Mouse (Mus musculus): ENCODE data around the gene Rngtt. TPM values are rescaled to one million over a fixed set of nuclear protein-coding genes. Genes with fewer than 3 reads are reported as not detected.
"Not testable (repeated sequence)": the region's sequence is repeated elsewhere in the genome, so short reads cannot be mapped to it uniquely, and the experiment has no call there.

The Rngtt gene
- 10 to 100 TPM; 20.3 to 20.7 TPM for total RNA-seq (2021)
- long read RNA-seq, full-length matches to known transcripts, result 7 of 11 reads
- long read RNA-seq, partial matches to known transcripts, result 1 of 11 reads
- long read RNA-seq, other reads (novel, unspliced or antisense), result 3 of 11 reads

GRCm38 (mm10) chr4:33309764-33310757, at the start of gene Rngtt:
Gene Rngtt (plus strand): TSS chr4:33310311.
- peak; percentile 93 to 95 for DNase-seq (ENCODE audit: low spot score in 2 of 2)

- no peak for DNase-seq (ENCODE audit: low spot score in 2 of 2)
These were observed 49.8 kb upstream of the Rngtt start for GRCm38 (mm10) chr4:33260311-33260710.

DNA sequence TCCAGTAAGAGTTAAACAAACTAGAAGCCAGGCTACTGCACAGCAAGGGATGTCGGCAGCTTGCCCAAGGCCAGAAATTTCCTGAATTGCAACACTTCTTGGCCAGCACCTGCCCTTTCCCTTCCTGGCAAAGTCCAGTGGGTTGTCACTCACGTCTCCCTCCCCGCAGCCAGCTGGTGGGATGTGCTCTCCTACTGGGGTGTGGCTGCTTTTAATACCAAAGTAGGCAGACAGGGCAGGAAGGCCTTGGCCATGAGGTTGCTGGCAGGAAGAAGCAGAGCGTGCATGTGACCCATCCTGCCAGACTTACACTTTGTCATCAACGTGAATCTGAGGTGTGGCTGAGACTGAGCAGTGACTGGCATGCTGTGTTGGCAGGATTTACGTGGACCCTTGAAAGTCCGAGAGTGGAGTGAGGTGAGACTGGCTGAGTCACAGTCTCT, 48.8 kb upstream of the Rngtt start:
- peak; percentile 55 to 65 for DNase-seq (ENCODE audit: low spot score in 2 of 2)

- no peak for DNase-seq (ENCODE audit: low spot score in 2 of 2)
These were observed 47.2 kb upstream of the Rngtt start for GRCm38 (mm10) chr4:33262897-33263296.

- DNase-seq (ENCODE audit: low spot score in 2 of 2), result no peak
These were observed 45.0 kb upstream of the Rngtt start for GRCm38 (mm10) chr4:33264979-33265726.

DNA sequence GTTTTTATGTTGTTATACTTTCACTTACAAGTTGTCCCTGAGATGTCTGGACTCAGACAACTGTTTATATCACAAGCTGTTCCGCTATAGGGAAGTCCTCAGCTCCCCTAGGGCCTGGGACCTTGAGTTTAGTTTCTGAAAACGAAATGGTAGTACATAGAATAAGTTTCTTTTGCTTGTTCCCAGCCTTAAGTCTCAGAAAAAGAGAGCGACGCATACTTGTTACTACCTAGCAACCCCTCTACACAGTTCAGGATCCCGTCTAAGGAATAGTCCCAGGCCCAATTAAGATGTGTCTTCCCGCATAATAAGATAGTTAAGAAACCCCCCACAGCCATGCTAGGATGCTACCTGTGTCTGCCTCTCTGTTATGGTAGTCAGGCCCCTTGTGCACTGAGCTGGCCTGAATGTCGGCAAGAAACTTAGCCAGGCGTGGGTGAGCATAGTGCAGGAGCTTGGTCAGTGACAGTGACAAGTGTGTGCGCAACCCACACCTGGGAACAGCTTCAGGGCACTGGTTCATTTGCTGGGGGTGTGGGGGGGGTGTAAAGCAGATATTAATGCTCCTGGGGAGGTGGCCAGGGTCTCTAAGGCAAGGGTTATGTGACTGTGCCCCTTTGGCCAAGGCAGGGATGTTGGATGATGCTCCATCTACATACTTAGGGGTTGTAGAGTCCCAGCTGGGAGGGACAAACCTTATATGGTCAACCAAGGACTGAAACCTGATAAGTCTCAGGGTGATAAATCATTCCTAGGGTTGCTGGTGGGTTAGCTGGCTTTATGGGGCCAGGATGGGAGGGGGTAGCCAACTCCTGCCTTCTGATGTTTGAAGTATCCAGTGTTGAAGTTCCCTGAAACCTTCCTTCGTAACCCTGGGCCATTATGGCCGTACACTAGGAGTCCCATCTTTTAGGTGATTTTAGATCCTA, 39.5 kb upstream of the Rngtt start:
- DNase-seq (ENCODE audit: low spot score in 2 of 2), result no peak

DNA sequence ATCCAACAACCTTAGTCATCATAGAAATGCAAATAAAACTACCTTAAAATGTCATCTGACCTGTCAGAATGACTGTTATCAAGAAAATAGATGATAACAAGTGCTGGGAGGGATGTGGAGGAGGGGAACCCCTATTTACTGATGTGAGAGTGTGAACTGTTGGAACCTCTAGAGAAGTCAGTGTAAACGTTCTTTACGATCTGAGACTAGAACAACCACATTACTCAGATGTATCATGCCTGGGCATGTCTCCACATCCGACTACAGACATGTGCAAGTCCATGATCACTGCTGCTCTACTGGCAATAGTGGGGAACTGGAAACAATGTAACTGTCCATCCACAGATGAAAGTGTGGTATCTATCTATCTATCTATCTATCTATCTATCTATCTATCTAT, 36.7 kb upstream of the Rngtt start:
- DNase-seq (ENCODE audit: low spot score in 2 of 2), result no peak

DNA sequence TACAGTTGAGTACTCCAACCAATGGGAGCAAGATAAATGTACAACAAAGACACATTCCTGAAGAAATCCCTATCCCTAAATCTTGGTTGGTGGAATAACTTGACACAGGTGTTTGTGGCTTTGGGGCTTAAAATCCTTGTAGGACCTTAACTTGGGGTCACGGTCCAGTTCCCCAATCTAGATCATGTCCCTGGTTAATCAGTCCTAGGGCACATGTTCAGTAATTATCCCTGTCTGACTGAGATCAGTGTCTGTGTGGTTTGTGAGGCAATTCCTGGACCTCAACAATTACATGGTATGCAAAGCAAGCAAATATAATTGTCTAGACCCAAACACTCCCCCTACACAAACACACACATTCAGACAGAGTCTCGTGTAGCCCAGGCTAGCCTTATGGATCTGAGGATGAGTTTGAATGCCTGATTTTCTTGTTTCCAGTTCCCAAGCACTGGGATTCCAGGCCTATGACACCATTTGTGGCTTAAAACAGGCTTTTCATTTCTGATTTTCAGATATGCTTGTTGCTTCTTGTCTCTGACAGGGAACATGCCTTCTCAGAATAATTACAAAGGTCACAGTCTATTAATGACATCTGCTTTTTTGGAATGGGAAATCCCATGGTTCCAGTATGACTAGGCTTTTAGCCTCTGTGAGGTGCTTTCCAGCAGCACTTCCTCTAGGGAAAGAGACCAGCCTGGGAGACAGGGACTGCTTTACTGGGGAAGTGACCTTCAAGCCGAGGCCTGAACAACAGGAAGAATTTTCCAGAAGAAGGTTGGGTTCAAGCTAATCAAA, 28.0 kb upstream of the Rngtt start:
- DNase-seq (ENCODE audit: low spot score in 2 of 2), result no peak

DNA sequence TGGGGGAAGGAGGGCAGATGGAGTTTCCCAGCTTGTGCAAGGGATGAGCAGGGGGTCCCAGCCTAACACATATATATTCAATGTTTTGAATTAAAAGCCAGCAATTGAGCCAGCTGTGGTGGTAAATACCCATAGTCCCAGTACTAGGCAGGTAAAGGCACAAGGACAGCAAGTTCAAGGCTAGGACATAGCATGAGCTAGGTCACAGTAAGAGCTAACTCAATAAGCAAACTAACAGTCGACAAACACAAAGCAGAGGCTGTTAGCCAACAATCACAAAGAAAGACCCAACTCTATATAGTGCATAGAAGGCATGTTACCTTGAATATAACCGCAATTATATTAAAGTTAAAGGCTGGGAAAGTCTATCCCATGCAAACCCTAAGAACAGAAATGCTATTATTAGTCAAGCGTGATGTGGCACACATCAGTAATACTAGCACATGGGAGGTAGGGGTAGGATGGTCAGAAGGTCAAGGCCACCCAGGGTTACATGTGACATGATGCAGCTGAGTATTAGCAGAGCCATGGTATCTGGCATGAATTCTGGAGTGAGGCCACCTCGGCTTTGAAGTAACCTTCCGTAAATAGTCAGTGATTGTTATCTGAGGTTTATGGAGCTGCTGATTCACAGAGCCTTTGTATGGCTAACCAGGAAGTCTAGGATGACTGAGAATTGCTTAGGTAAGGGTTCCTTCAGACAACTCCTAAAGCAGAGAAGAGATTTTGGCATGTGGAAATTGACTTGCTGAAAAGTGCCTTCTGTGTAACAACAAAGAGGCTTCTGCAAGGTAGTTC, 25.8 kb upstream of the Rngtt start:
- DNase-seq (ENCODE audit: low spot score in 2 of 2), result no peak

GRCm38 (mm10) chr4:33285448-33285847, 24.7 kb upstream of the Rngtt start:
- DNase-seq (ENCODE audit: low spot score in 2 of 2), result no peak

GRCm38 (mm10) chr4:33289106-33289650, 20.9 kb upstream of the Rngtt start:
- DNase-seq (ENCODE audit: low spot score in 2 of 2), result no peak

DNA sequence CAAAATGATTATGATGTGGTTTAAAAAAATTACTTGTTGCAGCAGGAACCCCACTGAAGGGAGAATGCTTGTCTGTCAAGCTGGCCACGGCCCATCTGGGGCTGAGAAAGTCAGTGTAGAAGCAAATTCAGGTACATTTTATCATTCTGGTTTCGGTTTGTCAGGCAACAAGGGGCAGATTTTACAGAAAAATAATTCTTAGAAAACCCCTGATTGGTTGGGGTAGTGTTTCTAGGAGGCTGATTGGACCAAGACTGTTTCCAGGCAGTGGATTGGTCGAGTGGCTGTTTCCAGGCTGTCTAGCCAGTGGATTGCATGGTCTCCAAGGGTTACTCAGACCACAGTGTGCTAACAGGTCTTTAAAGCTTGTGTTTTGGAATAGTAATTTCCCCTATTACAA, 20.1 kb upstream of the Rngtt start, which contains the start of gene Pnrc1:
TSS of gene Pnrc1 (minus strand) at position 162 of the 400 bp plus-strand sequence.
- peak; percentile 16 to 22 for DNase-seq (ENCODE audit: low spot score in 2 of 2)

DNA sequence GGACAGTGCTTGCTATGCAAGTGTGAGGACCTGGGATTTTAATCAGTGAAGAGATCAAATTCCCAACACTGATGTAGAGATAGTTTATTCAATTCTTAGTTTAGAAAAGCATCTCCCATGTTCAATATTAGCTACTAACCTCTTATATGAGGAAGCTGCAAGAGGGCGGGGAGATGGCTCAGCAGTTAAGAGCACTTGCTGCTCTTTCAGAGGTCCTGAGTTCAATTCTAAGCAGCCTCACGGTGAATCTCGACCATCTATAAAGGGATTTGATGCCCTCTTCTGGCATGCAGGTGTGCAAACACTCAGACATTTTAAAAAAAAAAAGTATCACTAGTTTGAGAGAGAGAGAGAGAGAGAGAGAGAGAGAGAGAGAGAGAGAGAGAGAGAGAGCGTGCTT, 19.2 kb upstream of the Rngtt start:
- DNase-seq (ENCODE audit: low spot score in 2 of 2), result no peak

DNA sequence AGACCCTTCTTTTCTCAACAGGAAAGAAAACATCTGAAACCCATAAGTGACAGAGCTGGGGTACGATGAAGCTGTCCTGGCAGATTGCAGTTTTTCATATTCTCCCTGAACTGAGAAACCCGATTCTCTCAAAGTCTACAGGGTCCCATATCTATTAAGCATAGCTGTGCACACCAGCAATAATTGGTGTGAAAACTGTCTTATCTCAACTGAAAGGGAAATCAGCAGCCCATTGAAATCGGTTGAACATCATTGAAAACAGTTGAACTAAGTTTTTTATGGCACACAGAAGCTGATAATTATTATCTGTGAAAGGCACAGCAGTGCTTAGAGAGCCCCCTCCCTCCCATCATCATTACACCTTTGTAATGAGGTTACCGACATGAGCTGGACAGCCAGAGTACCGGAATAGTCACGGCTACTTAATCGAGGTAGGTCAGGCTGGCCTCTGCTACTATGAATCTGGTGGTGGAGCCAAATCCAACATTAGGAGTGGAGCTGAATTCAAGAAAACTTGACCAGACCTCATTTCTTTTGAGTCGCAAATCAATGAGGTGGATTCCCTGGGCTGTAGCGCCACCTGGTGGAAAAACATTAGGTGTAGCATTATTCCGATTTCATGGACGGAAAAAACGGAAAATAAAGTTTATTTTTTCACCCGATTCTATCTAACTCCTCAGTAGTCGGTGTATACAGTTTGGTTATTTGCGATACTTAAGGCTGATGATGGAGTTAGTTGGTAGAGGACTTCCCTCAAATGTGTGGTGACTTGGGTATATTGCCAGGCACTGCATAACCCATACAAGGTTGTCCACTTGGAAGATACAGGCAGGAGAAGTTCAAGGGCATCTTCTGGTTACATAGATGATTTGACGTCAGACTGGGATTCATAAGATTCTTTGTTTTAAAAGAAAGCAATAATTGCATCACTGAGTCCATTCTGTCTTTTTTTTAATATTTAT, 17.4 kb upstream of the Rngtt start:
- peak; percentile 84 to 86 for DNase-seq (ENCODE audit: low spot score in 2 of 2)

GRCm38 (mm10) chr4:33300891-33301665, 9.0 kb upstream of the Rngtt start:
- DNase-seq (ENCODE audit: low spot score in 2 of 2), result not testable (repeated sequence)

GRCm38 (mm10) chr4:33303057-33303456, 7.1 kb upstream of the Rngtt start:
- DNase-seq (ENCODE audit: low spot score in 2 of 2), result no peak

DNA sequence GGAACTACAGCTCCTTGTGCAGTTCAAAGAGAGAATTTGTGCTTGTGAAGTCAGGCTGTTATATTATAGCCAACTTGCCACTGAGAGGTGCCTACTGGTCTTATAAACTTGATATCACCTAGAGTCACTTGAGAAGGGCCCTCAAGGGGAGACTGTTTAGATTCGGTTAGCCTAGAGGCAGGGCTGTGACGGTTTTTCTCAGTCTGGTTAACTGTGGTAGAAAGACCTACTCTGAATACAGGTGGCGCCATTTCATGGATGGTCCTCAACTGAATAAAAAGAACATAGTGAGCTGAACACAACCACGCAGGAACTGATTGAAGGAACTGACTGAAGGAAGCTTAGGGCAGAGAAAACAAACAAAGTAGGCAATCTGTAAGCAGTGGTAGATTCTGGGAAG, 3.0 kb upstream of the Rngtt start:
- DNase-seq (ENCODE audit: low spot score in 2 of 2), result no peak

Measured in layer of hippocampus, postnatal 10 days (tissue).